ENCODE assay signal across 1 mouse cellular context in genomic region chr5:92395764-92396163, GRCm38 (mm10).
TF ChIP-seq lines count a peak whose summit lies in the region.

No protein-coding gene starts in this region.

TF ChIP-seq in MEL, 35 proteins besides CTCF, POLR2A, EP300 and RAD21 (continued from another document):
- TF ChIP-seq MXI1 (IDR thresholded peaks at IDR 0.05; ENCODE audit: low read depth, low read length) (no peak; the same call in 1 of the 2 replicates), ETS1 (IDR thresholded peaks at IDR 0.05; ENCODE audit: low read depth, low read length) (0 out of 2 replicates have a peak, but pooled peaks have one; percentile 14), MAX (IDR thresholded peaks at IDR 0.05; ENCODE audit: low read length) (0 out of 2 replicates have a peak, but pooled peaks have one; percentile 12), TAL1 (IDR thresholded peaks at IDR 0.05; ENCODE audit: low read length) (peak; percentile 58), ZKSCAN1 (IDR thresholded peaks at IDR 0.05; ENCODE audit: low read depth, low read length) (no peak), ZNF384 (IDR thresholded peaks at IDR 0.05; ENCODE audit: low read depth, low read length) (no peak), MAZ (IDR thresholded peaks at IDR 0.05; ENCODE audit: low read depth, low read length) (no peak), GATA1 (IDR thresholded peaks at IDR 0.05; ENCODE audit: low read depth, low read length) (peak; percentile 71)
